Mouse (Mus musculus) leukemia stem cell, adult 10-12 weeks (primary cell): ENCODE data around the gene Zfp78. TPM values are rescaled to one million over a fixed set of nuclear protein-coding genes. Genes with fewer than 3 reads are reported as not detected.

Experiments used
- polyA plus RNA-seq: library from polyadenylated mRNA; stranded (reverse); fragments of >175 nt; gene quantifications from 2 replicates; pipeline ENCODE4 v1.2.3, GENCODE M21; 2012; ENCODE audit warnings: low replicate concordance

Zfp78 gene
- 0.30 TPM in 1 of 2 replicates, not detected in the other for polyA plus RNA-seq

GRCm38 (mm10) chr7:6363047-6363488 is at the start of gene Zfp78:
Zfp78 (plus strand) TSS chr7:6363280.

GRCm38 (mm10) chr7:6331233-6331956 is 31.7 kb upstream of the Zfp78 start, which contains the start of gene Zfp583:
Zfp583 (minus strand) TSS chr7:6331285.

DNA sequence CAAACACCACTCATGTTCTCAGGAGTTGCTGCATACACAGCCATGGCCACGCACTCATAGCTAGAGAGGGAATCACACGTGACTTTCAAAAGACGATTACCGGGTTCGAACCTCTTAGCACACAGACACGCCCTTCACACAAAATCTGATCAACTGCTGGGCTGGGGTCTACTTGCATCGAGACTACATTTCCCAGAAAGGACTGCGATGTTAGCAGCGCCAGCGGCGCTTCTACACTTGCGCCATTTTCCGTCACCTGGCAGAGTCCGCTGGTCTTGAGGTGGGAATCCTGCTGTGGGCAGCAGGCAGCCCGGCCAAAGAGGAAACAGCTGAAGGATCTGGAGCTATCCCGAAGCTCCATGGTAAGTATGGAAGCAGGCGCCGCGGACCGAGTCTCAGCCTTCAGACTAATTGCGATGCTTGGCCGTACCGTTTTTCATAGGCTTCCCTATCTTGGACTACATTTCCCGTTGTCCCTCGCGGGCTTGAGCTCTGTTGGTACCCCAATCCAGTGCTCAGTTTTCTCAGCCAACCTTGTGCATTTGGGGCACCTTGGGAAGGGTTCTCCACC is 19.5 kb upstream of the Zfp78 start, which contains the start of gene Gm3854:
Gm3854 (plus strand) TSS at position 259 of the 571 bp plus-strand sequence.

DNA sequence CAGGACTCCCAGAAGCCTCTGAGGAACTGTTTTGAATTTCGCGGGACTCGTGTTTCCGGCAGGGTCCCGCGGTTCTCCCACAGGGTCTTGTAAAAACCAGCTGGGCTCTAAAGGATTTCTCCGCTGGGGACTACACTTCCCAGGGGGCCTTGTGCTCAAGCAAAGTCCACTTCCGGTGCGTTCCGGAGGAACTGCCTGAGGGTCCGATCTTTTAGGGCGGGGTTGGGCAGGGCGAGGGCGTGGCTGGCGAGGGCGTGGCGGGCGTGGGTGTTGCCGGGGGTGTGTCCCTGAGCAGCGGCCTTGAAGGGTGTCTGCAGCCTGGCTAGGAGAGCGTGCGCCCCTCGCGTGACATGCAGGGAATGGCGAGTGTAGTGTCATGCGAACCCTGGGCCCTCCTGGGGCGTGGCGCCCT is 20.0 kb downstream of the Zfp78 start, which contains the start of gene Zfp28:
Zfp28 (plus strand) TSS at position 252 of the 412 bp plus-strand sequence.

GRCm38 (mm10) chr7:6397996-6398975 is 35.2 kb downstream of the Zfp78 start, which contains the start of gene Smim17:
Smim17 (plus strand) TSS chr7:6398715.

GRCm38 (mm10) chr7:6410043-6410442 is 47.0 kb downstream of the Zfp78 start, which contains the start of gene Gm20715:
Gm20715 (plus strand) TSS chr7:6410277.

Other genes with a start within 250 kb of the Zfp78 start
- gene Zfp787, start 207.3 kb upstream of the Zfp78 start, polyA plus RNA-seq: 36.9 and 38.0 TPM in 2 replicates
- gene Zfp444, start 191.1 kb upstream of the Zfp78 start, polyA plus RNA-seq: 38.6 and 41.4 TPM in 2 replicates
- not detected in 2 replicates for gene Galp, start 166.2 kb upstream of the Zfp78 start, polyA plus RNA-seq
- not detected in 2 replicates for gene Zscan5b, start 141.0 kb upstream of the Zfp78 start, polyA plus RNA-seq
- gene Epp13, start 110.6 kb upstream of the Zfp78 start, polyA plus RNA-seq: not detected in 2 replicates
- gene Zfp667, start 76.7 kb upstream of the Zfp78 start, polyA plus RNA-seq: 0.45 and 0.68 TPM in 2 replicates
- 0.68 and 3.8 TPM in 2 replicates for gene Zfp583, start 32.0 kb upstream of the Zfp78 start, polyA plus RNA-seq
- gene Gm3854, start 19.5 kb upstream of the Zfp78 start, polyA plus RNA-seq: not detected in 2 replicates
- 0.40 and 0.44 TPM in 2 replicates for gene Zfp28, start 20.0 kb downstream of the Zfp78 start, polyA plus RNA-seq
- gene Smim17, start 35.4 kb downstream of the Zfp78 start, polyA plus RNA-seq: not detected in 2 replicates
- gene Gm20715, start 47.0 kb downstream of the Zfp78 start, polyA plus RNA-seq: not detected in 2 replicates
- 0.17 TPM in 1 of 2 replicates, not detected in the other for gene Olfr1344, start 75.4 kb downstream of the Zfp78 start, polyA plus RNA-seq
- not detected in 2 replicates for gene Olfr1336, start 92.9 kb downstream of the Zfp78 start, polyA plus RNA-seq
- gene Olfr1346, start 103.8 kb downstream of the Zfp78 start, polyA plus RNA-seq: 0.06 TPM in 1 of 2 replicates, not detected in the other
- gene Olfr5, start 123.7 kb downstream of the Zfp78 start, polyA plus RNA-seq: not detected in 2 replicates
- not detected in 2 replicates for gene Olfr1347, start 136.5 kb downstream of the Zfp78 start, polyA plus RNA-seq
- gene Olfr1348, start 145.5 kb downstream of the Zfp78 start, polyA plus RNA-seq: not detected in 2 replicates
- 0.14 and 0.42 TPM in 2 replicates for gene Olfr1349, start 159.7 kb downstream of the Zfp78 start, polyA plus RNA-seq
- not detected in 2 replicates for gene Olfr1350, start 201.6 kb downstream of the Zfp78 start, polyA plus RNA-seq